Mouse (Mus musculus) limb, embryonic 13.5 days (tissue): Measurements from ENCODE around the gene Tmem210. TPM values are rescaled to one million over a fixed set of nuclear protein-coding genes. Genes with fewer than 3 reads are reported as not detected.

Experiments
- ATAC-seq: fragments of 200-750 bp; cut with Nextera tagmentation; 2 replicates; pipeline ENCODE4 v1.8.0; 2017; ENCODE audit warnings: low read depth, moderate number of reproducible peaks, moderate TSS enrichment; ENCODE audit not compliant: low FRiP score
- H3K27ac ChIP-seq: fragments of 300-500 bp; sonication (generic); 2 replicates; pipeline ENCODE4 v1.5.1; 2015; ENCODE audit warnings: inconsistent platforms, mild to moderate bottlenecking, moderate library complexity
- H3K27me3 ChIP-seq: fragments of 300-500 bp; sonication (generic); 2 replicates; pipeline ENCODE4 v1.6.1; 2015; ENCODE audit warnings: mild to moderate bottlenecking, inconsistent platforms
- H3K36me3 ChIP-seq: fragments of 300-500 bp; sonication (generic); 2 replicates; pipeline ENCODE4 v1.6.1; 2015; ENCODE audit warnings: inconsistent platforms, mild to moderate bottlenecking, moderate library complexity
- H3K4me1 ChIP-seq: fragments of 300-500 bp; sonication (generic); 2 replicates; pipeline ENCODE4 v1.6.1; 2015; ENCODE audit warnings: inconsistent platforms
- H3K4me2 ChIP-seq: fragments of 300-500 bp; sonication (generic); replicated peaks from 2 replicates; pipeline ENCODE4 v1.6.1; 2015; ENCODE audit warnings: inconsistent platforms, mild to moderate bottlenecking, moderate library complexity
- H3K4me3 ChIP-seq: fragments of 300-500 bp; sonication (generic); 2 replicates; pipeline ENCODE4 v1.5.1; 2015; ENCODE audit warnings: moderate library complexity, mild to moderate bottlenecking, inconsistent platforms
- H3K9ac ChIP-seq: fragments of 300-500 bp; sonication (generic); 2 replicates; pipeline ENCODE4 v1.6.1; 2015; ENCODE audit warnings: mild to moderate bottlenecking, inconsistent platforms
- H3K9me3 ChIP-seq: fragments of 300-500 bp; sonication (generic); 2 replicates; pipeline ENCODE4 v1.6.1; 2016; ENCODE audit warnings: inconsistent platforms
- WGBS: fragments of 180-500 bp; shearing (Covaris S2); methylation state at CpG from one replicate; pipeline ENCODE4 v1.1.7; 2015; 5-methylcytosine and 5-hydroxymethylcytosine counted together
- polyA plus RNA-seq: library from polyadenylated mRNA; unstranded; fragments of >200 nt; fragmentation: Nextera tagmentation; extraction: Ambion mirVana; gene quantifications from 2 replicates; pipeline ENCODE4 v1.2.1, GENCODE M21; 2015

The Tmem210 gene
- polyA plus RNA-seq, 1 experiment from 2014 or later = not detected

GRCm38 (mm10) chr2:25333569-25333968, 45.6 kb downstream of the Tmem210 start:
- H3K9ac ChIP-seq = peak overlapping the region; percentile 88
- H3K27ac ChIP-seq = no peak overlapping the region
- ATAC-seq = no peak
- no peaks in the 10 kb centered on the region for H3K27me3 ChIP-seq
- H3K9me3 ChIP-seq = no peaks in the 10 kb centered on the region
- H3K4me3 ChIP-seq = peak overlapping the region; percentile 92
- peaks cover 49% of the 10 kb centered on the region for H3K36me3 ChIP-seq
- H3K4me2 ChIP-seq = peak overlapping the region; percentile 98
- peaks cover 20% of the 10 kb centered on the region for H3K4me1 ChIP-seq
- WGBS = 79% methylated on average over 2 of the region's 2 CpGs

- H3K9ac ChIP-seq = no peak overlapping the region
- no peak overlapping the region for H3K4me2 ChIP-seq
Observed at GRCm38 (mm10) chr2:25338303-25338702, 50.4 kb downstream of the Tmem210 start.

More at GRCm38 (mm10) chr2:25338303-25338702, 50.4 kb downstream of the Tmem210 start:
- peaks cover 89% of the 10 kb centered on the region for H3K36me3 ChIP-seq
- 96% methylated on average over 6 of the region's 6 CpGs for WGBS
- no peaks in the 10 kb centered on the region for H3K9me3 ChIP-seq
- no peaks in the 10 kb centered on the region for H3K27me3 ChIP-seq
- no peak overlapping the region for H3K27ac ChIP-seq
- no peak for ATAC-seq
- peaks cover 9% of the 10 kb centered on the region for H3K4me1 ChIP-seq
- no peak overlapping the region for H3K4me3 ChIP-seq

Other genes starting within 250 kb of the Tmem210 start
- 75.9 and 82.9 TPM in 2 replicates for gene Nsmf, start 233.8 kb upstream of the Tmem210 start, polyA plus RNA-seq
- not detected in 2 replicates for gene Entpd8, start 207.8 kb upstream of the Tmem210 start, polyA plus RNA-seq
- 0.11 TPM in 1 of 2 replicates, not detected in the other for gene Noxa1, start 193.0 kb upstream of the Tmem210 start, polyA plus RNA-seq
- 12.6 and 15.3 TPM in 2 replicates for gene Nrarp, start 107.4 kb upstream of the Tmem210 start, polyA plus RNA-seq
- 4.1 and 4.8 TPM in 2 replicates for gene Tor4a, start 91.3 kb upstream of the Tmem210 start, polyA plus RNA-seq
- 122 and 124 TPM in 2 replicates for gene Nelfb, start 76.7 kb upstream of the Tmem210 start, polyA plus RNA-seq
- 0.11 TPM in 1 of 2 replicates, not detected in the other for gene Stpg3, start 73.5 kb upstream of the Tmem210 start, polyA plus RNA-seq
- not detected in 2 replicates for gene Fam166a, start 69.4 kb upstream of the Tmem210 start, polyA plus RNA-seq
- gene Tubb4b, start 63.4 kb upstream of the Tmem210 start, polyA plus RNA-seq = 423 and 425 TPM in 2 replicates
- gene Slc34a3, start 53.8 kb upstream of the Tmem210 start, polyA plus RNA-seq = not detected in 2 replicates
- gene Rnf224, start 51.4 kb upstream of the Tmem210 start, polyA plus RNA-seq = not detected in 2 replicates
- gene Rnf208, start 45.9 kb upstream of the Tmem210 start, polyA plus RNA-seq = 8.6 and 9.2 TPM in 2 replicates
- gene Cysrt1, start 45.7 kb upstream of the Tmem210 start, polyA plus RNA-seq = not detected in 2 replicates
- 4.4 and 6.0 TPM in 2 replicates for gene AL732309.1, start 41.3 kb upstream of the Tmem210 start, polyA plus RNA-seq
- 23.6 and 24.2 TPM in 2 replicates for gene Tmem203, start 32.7 kb upstream of the Tmem210 start, polyA plus RNA-seq
- gene Tprn, start 25.5 kb upstream of the Tmem210 start, polyA plus RNA-seq = 7.2 and 8.2 TPM in 2 replicates
- gene Ssna1, start 15.7 kb upstream of the Tmem210 start, polyA plus RNA-seq = 231 and 234 TPM in 2 replicates
- 150 and 154 TPM in 2 replicates for gene Anapc2, start 15.7 kb upstream of the Tmem210 start, polyA plus RNA-seq
- gene Lrrc26, start 1.8 kb downstream of the Tmem210 start, polyA plus RNA-seq = not detected in 2 replicates
- gene Grin1, start 31.0 kb downstream of the Tmem210 start, polyA plus RNA-seq = 0.61 and 0.97 TPM in 2 replicates
- 54.5 and 60.2 TPM in 2 replicates for gene Man1b1, start 44.2 kb downstream of the Tmem210 start, polyA plus RNA-seq
- 21.3 and 24.7 TPM in 2 replicates for gene Dpp7, start 68.2 kb downstream of the Tmem210 start, polyA plus RNA-seq
- 11.3 and 13.2 TPM in 2 replicates for gene Uap1l1, start 77.5 kb downstream of the Tmem210 start, polyA plus RNA-seq
- gene Sapcd2, start 84.2 kb downstream of the Tmem210 start, polyA plus RNA-seq = 43.4 and 45.5 TPM in 2 replicates
- 0.55 and 0.73 TPM in 2 replicates for gene Entpd2, start 107.7 kb downstream of the Tmem210 start, polyA plus RNA-seq
- gene Npdc1, start 111.2 kb downstream of the Tmem210 start, polyA plus RNA-seq = 29.1 and 32.6 TPM in 2 replicates
- gene Fut7, start 135.1 kb downstream of the Tmem210 start, polyA plus RNA-seq = 0.06 TPM in 1 of 2 replicates, not detected in the other
- 3.3 and 3.8 TPM in 2 replicates for gene Abca2, start 140.6 kb downstream of the Tmem210 start, polyA plus RNA-seq
- 2.2 and 2.5 TPM in 2 replicates for gene Clic3, start 168.7 kb downstream of the Tmem210 start, polyA plus RNA-seq
- 35.0 and 37.6 TPM in 2 replicates for gene Paxx, start 172.9 kb downstream of the Tmem210 start, polyA plus RNA-seq
- 0.80 and 2.5 TPM in 2 replicates for gene Ptgds, start 181.9 kb downstream of the Tmem210 start, polyA plus RNA-seq
- gene Lcn12, start 205.8 kb downstream of the Tmem210 start, polyA plus RNA-seq = not detected in 2 replicates
- gene Fbxw5, start 212.6 kb downstream of the Tmem210 start, polyA plus RNA-seq = 69.5 and 79.7 TPM in 2 replicates
- 5.5 and 7.2 TPM in 2 replicates for gene C8g, start 213.6 kb downstream of the Tmem210 start, polyA plus RNA-seq